Mouse (Mus musculus) brown adipose tissue, adult 24 weeks (tissue): ENCODE measurements around the gene Ctnnbl1. TPM values are rescaled to one million over a fixed set of nuclear protein-coding genes. Genes with fewer than 3 reads are reported as not detected.

Experiments used
- H3K27ac ChIP-seq: fragments of 200-500 bp; replicated peaks from 2 replicates; pipeline ENCODE4 v1.5.1; 2012; ENCODE audit warnings: low read depth, mild to moderate bottlenecking, low read length
- H3K4me1 ChIP-seq: fragments of 200-500 bp; 2 replicates; pipeline ENCODE4 v1.6.1; 2012; ENCODE audit warnings: low read length, mixed read lengths; ENCODE audit not compliant: control insufficient read depth, insufficient read depth, insufficient read length
- H3K4me3 ChIP-seq: fragments of 200-500 bp; 2 replicates; pipeline ENCODE4 v1.5.1; 2012; ENCODE audit warnings: low read depth, mild to moderate bottlenecking, low read length, moderate library complexity; ENCODE audit not compliant: insufficient read depth
- polyA plus RNA-seq: library from polyadenylated mRNA; stranded (reverse); fragments of >200 nt; gene quantifications from 2 replicates; pipeline ENCODE4 v1.2.4, GENCODE M21; 2012; ENCODE audit not compliant: missing spikeins, insufficient read depth, insufficient read length

Gene Ctnnbl1
- 13.4 and 14.8 TPM in 2 replicates for polyA plus RNA-seq

DNA sequence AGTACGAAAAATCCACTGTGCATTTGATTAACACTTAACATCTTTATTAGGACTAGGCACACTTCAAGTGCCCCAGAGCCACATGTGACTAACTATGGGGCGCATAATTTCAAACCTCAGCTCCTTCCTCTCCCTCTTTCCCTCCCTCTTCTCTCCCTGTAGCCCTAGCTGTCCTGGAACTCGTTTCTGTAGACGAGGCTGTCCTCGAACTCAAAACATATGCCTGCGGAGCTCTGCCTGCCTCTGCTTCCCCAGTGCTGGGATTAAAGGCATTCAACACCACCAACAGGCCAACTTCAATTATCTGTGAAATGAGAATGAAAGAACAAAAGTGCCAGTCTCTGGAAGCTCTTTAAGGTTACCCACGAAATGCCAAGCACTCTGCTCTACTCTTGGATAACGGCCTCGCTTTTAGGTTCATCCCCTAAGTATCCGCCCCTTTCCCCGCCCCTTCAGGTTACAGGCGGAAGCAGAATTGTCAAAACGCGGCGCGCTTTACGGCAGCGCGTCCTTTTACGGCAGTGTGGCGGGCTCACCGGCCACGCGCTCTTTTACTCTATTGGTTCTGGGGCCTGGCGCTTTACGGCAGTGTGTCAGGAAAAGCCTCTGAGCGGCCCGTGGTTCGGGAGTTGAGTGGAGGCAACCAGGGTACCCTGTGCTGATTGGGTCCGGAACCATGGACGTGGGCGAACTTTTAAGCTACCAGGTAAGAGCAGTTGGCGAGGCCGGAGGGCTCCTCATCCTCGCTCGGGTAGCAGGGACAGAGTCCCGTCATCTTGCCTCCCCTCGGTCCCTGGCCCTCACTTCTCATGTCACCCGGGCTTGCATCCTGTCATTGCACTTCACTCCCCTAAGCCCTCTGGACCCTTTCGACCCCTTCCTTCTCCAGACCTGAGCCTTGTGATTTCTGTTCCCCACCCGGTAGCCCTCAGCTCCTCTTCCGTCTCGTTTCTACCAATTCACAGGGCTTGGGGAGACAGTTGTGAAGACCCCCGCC is at the start of gene Ctnnbl1:
Ctnnbl1 (plus strand) TSS at position 548 of the 997 bp plus-strand sequence.
- peak within 1 kb of the TSS; percentile 37 for H3K27ac ChIP-seq
- H3K4me1 ChIP-seq, result no peaks in the 10 kb centered on the region; the same call in 1 of the 2 replicates
- peak within 1 kb of the TSS; percentile 99 for H3K4me3 ChIP-seq

DNA sequence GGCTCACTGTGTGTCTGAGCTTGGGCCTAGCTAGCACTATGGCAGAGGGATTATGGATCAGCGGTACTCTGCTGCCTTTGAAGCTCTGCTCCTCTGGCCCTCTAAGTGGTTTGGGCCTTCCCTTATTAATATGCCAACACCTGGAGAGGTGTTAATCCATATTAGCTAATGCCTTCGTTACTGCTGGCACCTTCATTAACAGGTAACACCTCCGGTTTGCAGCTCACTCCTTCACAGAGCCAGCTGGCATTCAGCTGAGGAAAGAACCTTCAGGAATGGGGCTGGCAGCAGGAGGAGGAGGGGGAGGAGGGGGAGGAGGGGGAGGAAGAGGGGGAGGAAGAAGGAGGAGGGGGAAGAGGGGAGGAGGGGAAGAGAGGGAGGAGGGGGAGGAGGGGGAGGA is 49.7 kb upstream of the Ctnnbl1 start:
- Histone ChIP-seq H3K4me3 (no peak overlapping the region), H3K4me1 (no peaks in the 10 kb centered on the region), H3K27ac (no peak overlapping the region)

DNA sequence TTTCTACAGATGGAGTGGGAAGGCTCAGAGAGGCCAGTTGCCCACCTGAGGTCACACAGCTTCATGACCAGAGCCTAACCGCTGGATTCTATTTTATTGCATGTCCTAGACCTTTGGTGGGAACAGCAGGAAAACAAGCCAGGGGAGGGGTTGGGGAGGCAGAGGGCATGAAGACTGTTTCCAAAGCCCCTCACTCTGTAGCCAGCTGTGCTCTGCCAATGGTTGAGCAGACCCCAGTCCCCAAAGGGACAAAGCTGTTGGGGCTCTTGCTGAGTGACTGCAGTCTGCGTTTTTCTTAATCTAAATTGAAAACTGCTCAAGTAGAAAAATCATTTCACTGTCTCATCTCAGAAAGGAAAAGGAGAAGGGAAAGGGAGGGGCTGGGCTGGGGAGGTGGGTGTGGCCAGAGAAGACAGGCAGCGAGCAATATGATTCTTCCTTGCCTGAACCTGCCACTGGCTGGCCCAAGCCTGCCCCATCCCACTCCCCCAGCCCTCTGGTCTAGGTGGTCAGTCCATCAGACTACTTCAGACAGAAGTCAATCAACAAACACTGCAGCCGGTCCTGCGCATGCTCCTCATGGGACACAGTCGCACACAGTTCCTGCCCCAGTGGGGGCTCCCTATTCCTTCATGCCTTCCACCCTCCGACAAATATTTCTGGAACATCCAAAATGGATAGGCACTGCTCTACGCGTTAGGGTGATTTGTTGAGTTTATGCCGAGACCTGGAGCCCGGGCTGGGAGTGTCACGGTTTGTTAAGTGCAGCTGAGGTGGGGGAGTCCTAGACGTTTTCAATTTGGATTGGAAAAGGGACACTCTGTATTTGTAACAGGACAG is 45.7 kb upstream of the Ctnnbl1 start:
- no peaks in the 10 kb centered on the region for H3K4me1 ChIP-seq
- no peak overlapping the region for H3K4me3 ChIP-seq
- no peak overlapping the region for H3K27ac ChIP-seq

DNA sequence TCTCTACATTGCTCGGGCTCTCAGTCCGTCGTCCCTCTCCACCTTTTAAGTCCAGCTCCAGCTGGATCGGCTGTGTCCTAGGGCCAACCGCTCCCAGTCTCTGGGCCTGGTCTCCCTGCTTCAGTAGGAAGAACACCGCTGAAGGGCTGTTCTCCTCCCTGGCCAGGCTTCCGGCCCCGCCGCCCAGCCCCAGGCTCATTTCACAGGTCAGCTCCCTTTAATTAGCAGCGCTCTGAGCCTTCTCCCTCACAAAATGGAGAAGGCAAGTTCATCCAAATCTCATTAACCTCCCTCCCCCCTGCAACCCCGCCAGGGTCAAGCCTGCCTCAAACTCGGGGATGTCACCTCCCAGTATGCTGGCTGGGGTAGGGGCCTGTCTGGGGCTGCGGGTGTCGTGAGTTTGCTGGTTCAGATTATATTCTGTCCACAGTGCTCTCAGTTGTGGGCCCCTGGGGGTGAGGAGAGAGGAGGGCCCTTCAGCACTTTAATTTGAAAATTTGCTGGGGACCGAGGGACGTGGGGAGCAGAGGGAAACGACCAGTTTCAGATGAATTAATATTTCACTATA is 44.8 kb upstream of the Ctnnbl1 start:
- Histone ChIP-seq H3K4me1 (no peaks in the 10 kb centered on the region), H3K27ac (no peak overlapping the region), H3K4me3 (no peak overlapping the region)

DNA sequence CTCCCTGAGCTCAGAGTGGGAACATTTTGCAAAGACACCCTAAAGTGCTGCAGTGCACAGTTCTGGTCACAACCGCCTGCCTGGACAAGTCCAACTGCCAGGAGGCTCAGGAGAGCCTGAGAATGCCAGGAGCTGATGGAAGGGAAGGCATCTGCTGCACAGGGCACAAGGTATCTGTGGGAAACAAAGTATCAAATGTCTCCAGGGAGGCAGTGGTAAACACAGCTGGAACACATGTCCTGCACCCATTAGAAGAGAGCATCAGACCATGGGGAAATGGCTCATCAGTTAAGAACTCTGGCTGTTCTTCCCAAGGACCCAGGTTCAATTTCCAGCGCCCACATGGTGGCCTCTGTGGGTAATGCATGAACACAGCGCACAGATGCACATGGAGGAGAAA is 43.6 kb upstream of the Ctnnbl1 start:
- H3K27ac ChIP-seq, result no peak overlapping the region
- no peaks in the 10 kb centered on the region for H3K4me1 ChIP-seq
- no peak overlapping the region for H3K4me3 ChIP-seq

DNA sequence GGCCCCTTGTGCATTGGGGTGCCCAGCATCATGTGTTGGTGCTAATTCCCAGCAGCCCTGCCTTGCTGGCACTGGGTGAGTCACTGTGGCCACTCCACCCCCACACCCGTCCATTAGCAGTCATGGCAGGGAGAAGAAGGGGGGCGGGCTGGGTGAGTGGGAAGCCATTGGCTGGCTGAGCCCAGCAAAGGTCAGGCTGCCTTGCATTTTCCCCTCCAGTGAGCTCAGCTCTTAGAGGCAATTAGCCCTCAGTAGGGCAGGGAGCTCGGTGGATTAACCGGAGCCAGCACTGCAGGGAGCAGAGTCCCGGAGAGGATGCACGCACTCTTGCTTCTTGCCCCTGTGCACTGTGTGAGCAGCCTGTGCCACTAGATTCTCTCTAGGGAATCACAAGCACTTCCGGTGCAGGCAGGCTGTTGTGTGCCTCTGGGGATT is 40.9 kb upstream of the Ctnnbl1 start:
- Histone ChIP-seq H3K4me1 (no peaks in the 10 kb centered on the region), H3K27ac (no peak overlapping the region), H3K4me3 (no peak overlapping the region)

DNA sequence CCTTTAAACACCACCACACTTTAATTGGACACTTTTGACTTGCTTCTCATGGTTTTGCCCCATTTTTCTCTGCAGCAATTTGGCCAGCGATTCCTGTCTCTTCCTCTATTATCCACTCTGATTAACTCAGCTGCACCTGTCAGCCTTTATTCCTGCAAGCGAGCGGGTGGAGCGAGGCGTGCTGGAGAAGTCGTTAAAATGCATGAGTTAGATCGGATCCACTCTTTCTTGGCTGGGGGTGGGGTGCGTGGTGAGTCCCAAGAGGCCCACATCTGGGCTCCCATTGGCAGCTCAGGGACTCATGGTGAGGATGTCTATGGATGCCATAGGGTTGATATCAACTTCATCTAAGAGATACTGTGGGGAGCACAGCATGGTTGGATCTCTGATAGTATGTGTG is 34.0 kb upstream of the Ctnnbl1 start:
- no peaks in the 10 kb centered on the region for H3K4me1 ChIP-seq
- no peak overlapping the region for H3K27ac ChIP-seq
- no peak overlapping the region for H3K4me3 ChIP-seq

DNA sequence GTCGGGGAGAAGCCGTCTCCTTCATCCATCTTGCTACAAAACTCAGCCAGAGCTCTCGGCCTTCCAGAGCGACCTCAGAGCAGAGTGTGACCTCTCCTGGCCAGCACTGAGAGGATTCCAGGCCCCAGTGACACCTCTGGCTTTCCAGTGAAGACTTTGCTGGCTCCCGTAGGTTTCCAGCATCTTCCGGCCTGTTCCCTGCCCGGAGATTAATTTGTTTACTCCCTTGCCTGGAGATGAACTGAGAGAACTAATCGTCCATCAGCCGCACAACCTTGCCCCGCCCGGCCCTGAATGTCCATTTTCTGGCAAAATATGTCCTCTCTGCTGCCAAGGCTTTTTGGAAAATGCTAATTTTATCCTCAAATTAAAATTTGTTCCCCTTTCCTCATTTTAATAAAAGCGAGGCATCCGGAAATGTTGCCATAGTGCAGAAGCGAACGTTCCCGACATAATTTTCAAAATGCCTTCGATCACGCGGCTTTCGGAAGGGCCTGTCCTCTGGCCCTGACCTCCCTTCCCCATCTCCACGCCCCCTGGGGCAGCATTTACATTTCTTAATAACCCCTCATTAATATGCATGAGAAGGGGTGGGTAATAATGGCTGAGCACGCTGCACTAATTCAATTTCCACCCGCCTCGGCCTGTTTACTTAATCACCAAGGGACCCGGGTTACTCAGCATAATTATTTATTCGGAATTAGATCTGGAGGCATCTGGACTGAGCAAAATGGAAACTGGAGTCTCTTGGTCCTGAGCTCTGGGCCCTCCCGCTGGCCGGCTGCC is 32.0 kb upstream of the Ctnnbl1 start:
- H3K27ac ChIP-seq, result no peak overlapping the region
- no peak overlapping the region for H3K4me3 ChIP-seq

DNA sequence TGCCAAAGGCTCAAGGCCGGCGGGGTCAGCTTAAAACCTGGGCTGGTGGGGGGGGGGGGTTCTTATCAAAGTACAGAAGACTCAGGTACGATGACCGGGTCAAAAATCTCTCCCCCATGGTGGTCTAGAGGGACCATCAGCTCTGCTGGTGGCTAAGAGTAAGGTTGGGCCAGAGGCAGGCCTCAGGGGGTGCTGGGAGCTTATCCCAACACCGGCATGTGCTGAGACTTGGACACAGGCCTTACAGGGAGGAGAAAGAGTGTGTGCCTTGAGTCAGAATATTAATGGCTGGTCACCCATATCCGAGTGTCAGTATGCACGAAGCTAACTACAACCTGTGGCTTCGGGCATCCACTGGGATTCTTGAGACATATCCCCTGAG is 31.4 kb upstream of the Ctnnbl1 start:
- H3K4me3 ChIP-seq, result no peak overlapping the region
- no peak overlapping the region for H3K27ac ChIP-seq
- no peaks in the 10 kb centered on the region for H3K4me1 ChIP-seq

More for the DNA sequence above, 32.0 kb upstream of the Ctnnbl1 start:
- H3K4me1 ChIP-seq, result no peaks in the 10 kb centered on the region

DNA sequence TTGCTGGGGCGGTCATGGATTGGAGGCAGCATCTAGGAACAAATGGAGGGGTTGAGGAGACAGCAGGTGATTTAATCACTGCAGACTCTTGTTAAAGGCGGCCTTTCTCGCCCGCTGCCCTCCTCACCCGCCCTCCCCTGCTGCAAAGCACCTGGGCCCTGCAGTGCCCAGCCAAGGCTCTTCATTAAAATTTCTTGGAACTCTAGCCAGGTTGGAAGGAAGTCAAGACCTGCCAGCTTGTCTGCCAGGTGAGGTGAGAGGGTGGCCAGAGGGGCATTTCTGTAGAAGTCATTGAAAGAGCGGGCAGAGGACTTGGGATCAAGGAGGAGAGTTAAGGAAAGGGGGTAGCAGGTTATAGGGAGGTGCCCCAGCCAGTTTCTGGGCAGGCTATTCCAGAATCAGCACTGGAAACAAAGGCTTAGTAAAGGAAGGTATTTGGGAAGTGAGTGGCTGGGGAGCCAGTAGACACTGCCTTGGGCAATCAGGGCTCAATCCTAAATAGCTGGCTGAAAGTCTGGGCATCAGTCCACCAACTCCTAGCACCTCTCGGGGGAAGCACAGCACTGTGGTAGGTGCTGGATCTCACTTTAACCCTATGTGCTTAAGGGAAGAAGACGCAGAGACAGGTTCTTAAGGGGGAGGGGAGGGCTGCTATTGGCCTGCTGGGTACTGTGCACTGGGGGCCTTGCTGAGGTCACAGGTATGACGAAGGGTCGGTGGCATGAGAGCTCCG is 29.8 kb upstream of the Ctnnbl1 start:
- Histone ChIP-seq H3K4me1 (no peaks in the 10 kb centered on the region), H3K4me3 (no peak overlapping the region), H3K27ac (no peak overlapping the region)

DNA sequence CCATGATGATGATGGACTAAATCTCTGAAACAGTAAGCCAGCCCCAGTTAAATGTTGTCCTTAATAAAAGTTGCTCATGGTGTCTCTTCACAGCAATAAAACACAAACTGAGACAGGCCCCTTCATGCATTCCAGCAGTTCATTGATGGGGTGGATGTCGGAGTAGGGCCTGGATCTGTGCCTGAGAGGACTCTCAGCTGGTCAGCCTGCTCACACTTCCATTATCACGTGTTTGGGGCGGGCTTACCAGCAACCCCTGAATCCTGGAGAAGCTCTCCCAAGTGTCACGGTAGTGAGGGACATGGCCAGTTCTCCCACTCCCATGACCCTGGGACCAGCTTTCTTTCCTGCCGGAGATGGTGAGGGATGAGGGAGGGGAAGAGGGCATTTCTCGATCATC is 24.5 kb upstream of the Ctnnbl1 start:
- Histone ChIP-seq H3K4me1 (no peaks in the 10 kb centered on the region), H3K27ac (no peak overlapping the region), H3K4me3 (no peak overlapping the region)

DNA sequence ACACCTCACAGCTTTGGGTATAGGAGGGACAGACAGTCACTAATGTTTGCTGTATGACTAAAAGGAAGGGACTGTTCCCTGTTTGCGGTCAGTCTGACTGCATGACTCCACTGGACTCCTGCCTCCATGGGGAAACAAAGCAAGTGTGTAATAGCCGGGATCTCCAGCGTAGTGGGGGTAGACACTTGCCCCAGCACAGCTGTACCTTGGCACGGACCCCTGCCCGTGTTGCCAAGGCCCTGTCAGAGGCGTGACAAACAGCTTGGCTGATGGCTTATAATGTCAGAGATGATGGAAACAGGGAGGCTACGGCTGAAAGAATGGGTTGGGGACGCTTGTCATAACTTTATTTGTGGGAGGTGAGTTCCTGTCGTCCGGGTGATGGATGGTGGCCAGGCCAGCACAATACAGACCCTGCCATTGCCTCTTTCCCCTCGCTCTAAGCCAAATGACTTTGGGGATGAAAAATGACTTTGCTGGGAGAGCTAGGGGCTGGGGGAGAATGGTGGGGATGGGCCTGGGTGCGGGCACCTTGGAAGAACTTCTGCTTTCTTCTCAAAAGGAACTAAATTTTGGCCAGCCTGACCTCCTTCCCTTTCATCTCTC is 21.5 kb upstream of the Ctnnbl1 start:
- Histone ChIP-seq H3K4me3 (no peak overlapping the region), H3K27ac (no peak overlapping the region), H3K4me1 (no peaks in the 10 kb centered on the region)

DNA sequence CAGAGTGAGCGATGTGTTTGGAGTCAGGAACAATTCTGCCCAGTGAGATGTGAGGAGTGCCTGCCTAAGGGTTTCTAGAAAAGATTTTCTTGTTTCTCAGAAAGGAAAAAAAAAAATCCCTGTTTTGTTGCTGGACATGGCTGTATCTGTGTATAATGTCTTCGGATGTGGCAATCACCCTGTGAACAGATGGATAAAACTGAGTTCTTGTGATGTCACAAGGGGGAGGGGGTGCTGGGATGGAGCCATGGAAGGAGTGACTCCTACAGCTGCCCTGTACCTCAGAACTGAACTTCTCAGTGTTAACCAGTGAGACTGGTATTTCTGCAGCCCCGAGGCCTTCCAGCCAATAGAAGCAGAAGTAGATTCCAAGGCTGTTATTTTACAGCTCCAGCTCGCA is 18.8 kb upstream of the Ctnnbl1 start:
- Histone ChIP-seq H3K4me1 (no peaks in the 10 kb centered on the region), H3K4me3 (no peak overlapping the region), H3K27ac (no peak overlapping the region)
